Mouse (Mus musculus): ENCODE results near the gene Exoc6b. TPM values are rescaled to one million over a fixed set of nuclear protein-coding genes. Genes with fewer than 3 reads are reported as not detected.
"Not testable (repeated sequence)": the region's sequence is repeated elsewhere in the genome, so short reads cannot be mapped to it uniquely, and the experiment has no call there.

Exoc6b gene
- polyA plus RNA-seq, 1 experiment = 7.7 TPM

DNA sequence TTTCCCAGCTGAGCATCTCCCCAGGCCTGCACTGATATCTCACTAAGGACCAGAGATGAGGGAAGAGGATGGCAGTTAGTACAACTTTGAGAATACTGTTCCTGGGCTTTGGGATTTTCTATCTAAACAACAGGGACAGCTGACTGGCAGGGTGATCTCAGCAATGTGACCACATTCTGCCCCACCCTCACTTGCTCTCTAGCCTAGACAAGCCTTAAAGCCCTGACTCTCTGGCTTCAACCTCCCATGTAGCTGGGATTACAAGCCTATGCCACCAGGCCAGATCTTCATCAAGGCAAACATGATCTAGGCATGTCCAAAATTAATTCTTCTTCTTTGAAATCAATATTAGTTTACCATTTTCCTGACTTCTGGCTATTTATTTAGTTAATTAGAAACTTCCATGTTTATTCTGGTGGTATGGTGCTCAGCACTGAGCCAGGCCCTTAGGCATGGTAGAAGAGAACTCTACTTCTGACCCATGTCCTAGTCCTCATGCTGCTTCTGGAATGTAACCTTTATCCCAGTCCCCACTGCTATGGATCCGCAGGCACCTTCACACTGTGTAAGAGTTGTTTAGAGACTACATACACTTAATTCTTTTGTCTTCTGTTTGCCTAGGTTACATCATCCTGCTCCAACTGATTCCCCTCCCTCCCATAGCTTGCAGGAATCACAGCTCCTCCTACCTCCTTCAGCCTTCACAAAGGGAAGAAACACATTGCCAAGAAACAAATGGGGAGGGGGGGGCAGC, 468.0 kb downstream of the Exoc6b start:
- Histone ChIP-seq H3K79me3 (ENCODE audit: low read depth) (peaks cover 2% of the 10 kb centered on the region), H3ac (ENCODE audit: control insufficient read depth, insufficient read length, low read depth) (no peak overlapping the region), H3K79me2 (ENCODE audit: control insufficient read depth, insufficient read depth) (no peaks in the 10 kb centered on the region), H3K36me3 (ENCODE audit: control insufficient read depth, insufficient read depth) (no peaks in the 10 kb centered on the region), H3K27me3 (ENCODE audit: control insufficient read depth, insufficient read depth, insufficient read length) (no peaks in the 10 kb centered on the region), H3K4me3 (ENCODE audit: insufficient read depth, poor library complexity, severe bottlenecking) (no peak overlapping the region)
- TF ChIP-seq MYOD1 (IDR thresholded peaks at IDR 0.05; ENCODE audit: control insufficient read depth, insufficient read length, low read depth) = no peak
- no peak for TF ChIP-seq USF1 (IDR thresholded peaks at IDR 0.05; ENCODE audit: low read depth)
- no peak for TF ChIP-seq FOSL1 (IDR thresholded peaks at IDR 0.05; ENCODE audit: insufficient read depth, low read length, poor library complexity, severe bottlenecking)
- no peak for TF ChIP-seq MAX (IDR thresholded peaks at IDR 0.05)
- no peak for TF ChIP-seq MYOG (IDR thresholded peaks at IDR 0.05; ENCODE audit: control insufficient read depth, extremely low read depth, insufficient read length)
- no peak for TF ChIP-seq CEBPB (IDR thresholded peaks at IDR 0.05; ENCODE audit: low read depth)
- no peak for TF ChIP-seq CTCF (IDR thresholded peaks at IDR 0.05; ENCODE audit: control insufficient read depth, insufficient read depth, insufficient read length)

- H3K79me3 ChIP-seq (ENCODE audit: low read depth); H3ac ChIP-seq (ENCODE audit: control insufficient read depth, insufficient read length, low read depth); H3K27me3 ChIP-seq (ENCODE audit: control insufficient read depth, insufficient read depth, insufficient read length); H3K79me2 ChIP-seq (ENCODE audit: control insufficient read depth, insufficient read depth); H3K36me3 ChIP-seq (ENCODE audit: control insufficient read depth, insufficient read depth); H3K4me3 ChIP-seq (ENCODE audit: insufficient read depth, poor library complexity, severe bottlenecking): not testable (repeated sequence)
Observed at GRCm38 (mm10) chr6:84599296-84599695, 470.0 kb downstream of the Exoc6b start.

DNA sequence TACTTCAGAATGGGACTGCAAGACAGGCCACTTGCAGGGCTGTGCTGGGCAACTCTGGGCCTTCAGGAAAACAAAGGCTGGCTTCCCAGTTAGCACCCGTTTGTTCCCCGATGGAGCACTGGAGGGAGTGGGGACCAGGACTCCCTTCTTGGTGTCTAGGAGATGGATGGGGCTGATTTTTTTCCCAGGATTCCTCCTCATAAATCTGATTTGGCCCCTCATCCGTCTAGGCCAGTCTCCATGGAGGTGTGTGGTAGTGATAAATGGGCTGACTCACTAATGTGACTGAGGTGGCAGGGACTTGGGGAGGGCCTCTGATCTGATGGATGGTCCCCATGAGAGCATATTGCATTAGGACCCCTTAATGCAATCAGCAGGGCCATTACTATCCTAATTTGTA, 470.6 kb downstream of the Exoc6b start:
- H3K36me3 ChIP-seq (ENCODE audit: control insufficient read depth, insufficient read depth) = no peaks in the 10 kb centered on the region
- peaks cover 2% of the 10 kb centered on the region for H3K79me3 ChIP-seq (ENCODE audit: low read depth)
- H3K4me3 ChIP-seq (ENCODE audit: insufficient read depth, poor library complexity, severe bottlenecking) = no peak overlapping the region
- no peaks in the 10 kb centered on the region for H3K79me2 ChIP-seq (ENCODE audit: control insufficient read depth, insufficient read depth)
- TF ChIP-seq CTCF (IDR thresholded peaks at IDR 0.05; ENCODE audit: control insufficient read depth, insufficient read depth, insufficient read length) = no peak
- no peak for TF ChIP-seq USF1 (IDR thresholded peaks at IDR 0.05; ENCODE audit: low read depth)
- no peak for TF ChIP-seq MYOD1 (IDR thresholded peaks at IDR 0.05; ENCODE audit: control insufficient read depth, insufficient read length, low read depth)
- no peak for TF ChIP-seq FOSL1 (IDR thresholded peaks at IDR 0.05; ENCODE audit: insufficient read depth, low read length, poor library complexity, severe bottlenecking)
- no peak for TF ChIP-seq MYOG (IDR thresholded peaks at IDR 0.05; ENCODE audit: control insufficient read depth, extremely low read depth, insufficient read length)
- TF ChIP-seq CEBPB (IDR thresholded peaks at IDR 0.05; ENCODE audit: low read depth) = no peak
- TF ChIP-seq MAX (IDR thresholded peaks at IDR 0.05) = no peak
- peaks cover 4% of the 10 kb centered on the region for H3K27me3 ChIP-seq (ENCODE audit: control insufficient read depth, insufficient read depth, insufficient read length)
- no peak overlapping the region for H3ac ChIP-seq (ENCODE audit: control insufficient read depth, insufficient read length, low read depth)

DNA sequence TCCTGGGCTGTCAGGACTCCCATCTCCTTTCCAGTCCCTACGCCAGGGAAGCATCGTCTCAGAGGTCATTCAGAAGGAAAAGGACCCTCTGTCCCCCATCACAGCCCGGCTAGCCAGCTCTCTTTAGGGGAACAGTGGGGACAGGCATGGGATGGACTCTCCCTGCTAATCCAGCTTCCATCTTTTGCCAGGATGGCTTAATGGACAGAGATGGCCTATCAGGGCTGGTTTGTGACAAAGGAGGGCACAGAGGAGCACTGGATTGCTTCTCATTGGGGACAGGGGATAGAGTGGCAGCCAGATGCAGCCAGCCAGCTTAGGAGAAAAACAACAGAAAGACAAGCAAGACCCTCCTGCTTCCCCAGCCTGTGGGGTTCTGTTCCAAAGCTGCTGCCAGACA, 474.7 kb downstream of the Exoc6b start:
- Histone ChIP-seq H3ac (ENCODE audit: control insufficient read depth, insufficient read length, low read depth) (no peak overlapping the region), H3K4me3 (ENCODE audit: insufficient read depth, poor library complexity, severe bottlenecking) (no peak overlapping the region), H3K36me3 (ENCODE audit: control insufficient read depth, insufficient read depth) (no peaks in the 10 kb centered on the region), H3K27me3 (ENCODE audit: control insufficient read depth, insufficient read depth, insufficient read length) (peaks cover 7% of the 10 kb centered on the region), H3K79me2 (ENCODE audit: control insufficient read depth, insufficient read depth) (no peaks in the 10 kb centered on the region), H3K79me3 (ENCODE audit: low read depth) (no peaks in the 10 kb centered on the region)
- TF ChIP-seq CEBPB (IDR thresholded peaks at IDR 0.05; ENCODE audit: low read depth) (no peak), USF1 (IDR thresholded peaks at IDR 0.05; ENCODE audit: low read depth) (no peak), MAX (IDR thresholded peaks at IDR 0.05) (no peak)

DNA sequence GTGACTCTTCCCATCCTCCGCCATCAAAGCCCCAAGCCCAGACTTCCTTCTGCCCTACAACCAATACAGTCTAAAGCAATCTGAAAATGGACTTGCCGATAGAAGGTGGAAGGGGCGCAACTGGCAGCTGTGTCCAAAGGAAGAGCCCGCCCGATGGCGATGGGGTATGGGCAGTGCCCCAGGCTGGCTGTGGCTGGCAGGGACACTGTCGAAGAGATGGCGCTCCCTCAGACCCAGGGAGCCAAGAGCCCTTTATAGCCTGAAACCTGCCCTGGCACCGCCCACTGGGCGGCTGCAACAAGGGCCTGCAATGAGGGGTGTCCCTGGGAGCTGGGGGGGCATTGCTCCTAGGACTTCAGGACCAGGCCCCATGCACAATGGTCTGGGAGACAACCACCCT, 475.6 kb downstream of the Exoc6b start, which contains the start of gene Cyp26b1:
Gene Cyp26b1 (minus strand): TSS at position 216 of the 400 bp plus-strand sequence.
- Histone ChIP-seq H3ac (ENCODE audit: control insufficient read depth, insufficient read length, low read depth) (no peak within 1 kb of the TSS), H3K27me3 (ENCODE audit: control insufficient read depth, insufficient read depth, insufficient read length) (peaks cover 10% of the 10 kb centered on the region)
- TF ChIP-seq MAX (IDR thresholded peaks at IDR 0.05) (no peak), USF1 (IDR thresholded peaks at IDR 0.05; ENCODE audit: low read depth) (no peak), MYOD1 (IDR thresholded peaks at IDR 0.05; ENCODE audit: control insufficient read depth, insufficient read length, low read depth) (no peak)

GRCm38 (mm10) chr6:84590961-84591745, 478.2 kb downstream of the Exoc6b start:
- H3K79me3 ChIP-seq (ENCODE audit: low read depth) = no peaks in the 10 kb centered on the region
- no peak overlapping the region for H3ac ChIP-seq (ENCODE audit: control insufficient read depth, insufficient read length, low read depth)
- H3K4me3 ChIP-seq (ENCODE audit: insufficient read depth, poor library complexity, severe bottlenecking) = no peak overlapping the region
- no peaks in the 10 kb centered on the region for H3K36me3 ChIP-seq (ENCODE audit: control insufficient read depth, insufficient read depth)
- TF ChIP-seq FOSL1 (IDR thresholded peaks at IDR 0.05; ENCODE audit: insufficient read depth, low read length, poor library complexity, severe bottlenecking) = no peak
- no peak for TF ChIP-seq MYOD1 (IDR thresholded peaks at IDR 0.05; ENCODE audit: control insufficient read depth, insufficient read length, low read depth)
- TF ChIP-seq CEBPB (IDR thresholded peaks at IDR 0.05; ENCODE audit: low read depth) = no peak
- TF ChIP-seq MYOG (IDR thresholded peaks at IDR 0.05; ENCODE audit: control insufficient read depth, extremely low read depth, insufficient read length) = no peak
- TF ChIP-seq CTCF (IDR thresholded peaks at IDR 0.05; ENCODE audit: control insufficient read depth, insufficient read depth, insufficient read length) = no peak
- no peak for TF ChIP-seq MAX (IDR thresholded peaks at IDR 0.05)
- TF ChIP-seq USF1 (IDR thresholded peaks at IDR 0.05; ENCODE audit: low read depth) = no peak
- H3K27me3 ChIP-seq (ENCODE audit: control insufficient read depth, insufficient read depth, insufficient read length) = peaks cover 20% of the 10 kb centered on the region
- H3K79me2 ChIP-seq (ENCODE audit: control insufficient read depth, insufficient read depth) = no peaks in the 10 kb centered on the region

More for the DNA sequence above, 475.6 kb downstream of the Exoc6b start, which contains the start of gene Cyp26b1:
- H3K79me2 ChIP-seq (ENCODE audit: control insufficient read depth, insufficient read depth) = no peaks in the 10 kb centered on the region
- no peak within 1 kb of the TSS for H3K4me3 ChIP-seq (ENCODE audit: insufficient read depth, poor library complexity, severe bottlenecking)
- no peaks in the 10 kb centered on the region for H3K36me3 ChIP-seq (ENCODE audit: control insufficient read depth, insufficient read depth)
- no peaks in the 10 kb centered on the region for H3K79me3 ChIP-seq (ENCODE audit: low read depth)
